Mouse (Mus musculus): Measurements from ENCODE around the gene Sart3. TPM values are rescaled to one million over a fixed set of nuclear protein-coding genes. Genes with fewer than 3 reads are reported as not detected.
A peak's percentile ranks its signal among the peaks of the same experiment; 100 is the strongest.

Sart3 gene
- polyA plus RNA-seq, 2 experiments, result 12.7 to 15.0 TPM

GRCm38 (mm10) chr5:113737607-113738237, 34.6 kb downstream of the Sart3 start:
- Histone ChIP-seq H3K4me1 (replicated peaks; ENCODE audit: control insufficient read depth in 2 of 2, insufficient read depth in 2 of 2, low read length in 1 of 2) (peaks cover 7 to 13% of the 10 kb centered on the region in 2 experiments), H3K9ac (replicated peaks) (no peak overlapping the region), H3K4me3 (ENCODE audit: insufficient read depth in 1 of 2, low read depth in 2 of 2, low read length in 2 of 2) (no peak overlapping the region), H3K27me3 (ENCODE audit: control insufficient read depth, insufficient read depth, low read length) (no peaks in the 10 kb centered on the region), H3K36me3 (replicated peaks; ENCODE audit: control insufficient read depth, insufficient read depth, low read depth) (peaks cover 27% of the 10 kb centered on the region), H3K27ac (no peak overlapping the region), H3K4me2 (ENCODE audit: low read depth) (no peak overlapping the region), H3K9me3 (ENCODE audit: control insufficient read depth, low read length) (no peaks in the 10 kb centered on the region)
- ATAC-seq (ENCODE audit: insufficient read depth) (no peak), DNase-seq (ENCODE audit: low read depth in 3 of 3, low spot score in 3 of 3) (no peak)
- WGBS (ENCODE audit: insufficient replicate concordance), result 89% methylated on average over 11 of the region's 11 CpGs
- TF ChIP-seq CTCF (IDR thresholded peaks at IDR 0.05; ENCODE audit: low read depth) (no peak), EP300 (IDR thresholded peaks at IDR 0.05; ENCODE audit: low read depth) (no peak)

- Histone ChIP-seq H3K4me2 (ENCODE audit: low read depth) (peak overlapping the region; percentile 79), H3K27me3 (ENCODE audit: control insufficient read depth, insufficient read depth, low read length) (no peaks in the 10 kb centered on the region), H3K9ac (replicated peaks) (peak overlapping the region; percentile 69), H3K36me3 (replicated peaks; ENCODE audit: control insufficient read depth, insufficient read depth, low read depth) (peaks cover 17% of the 10 kb centered on the region), H3K9me3 (ENCODE audit: control insufficient read depth, low read length) (no peaks in the 10 kb centered on the region), H3K4me1 (replicated peaks; ENCODE audit: control insufficient read depth in 2 of 2, insufficient read depth in 2 of 2, low read length in 1 of 2) (peaks cover 7 to 13% of the 10 kb centered on the region in 2 experiments), H3K4me3 (ENCODE audit: insufficient read depth in 1 of 2, low read depth in 2 of 2, low read length in 2 of 2) (peak overlapping the region; percentile 77 to 89), H3K27ac (peak overlapping the region; percentile 79; the same call in 1 of the 2 replicates)
- peak; percentile 38; the same call in 1 of the 2 replicates for TF ChIP-seq CTCF (IDR thresholded peaks at IDR 0.05; ENCODE audit: low read depth)
- no peak for TF ChIP-seq EP300 (IDR thresholded peaks at IDR 0.05; ENCODE audit: low read depth)
- DNase-seq (ENCODE audit: low read depth in 3 of 3, low spot score in 3 of 3) (no peak), ATAC-seq (ENCODE audit: insufficient read depth) (no peak)
- WGBS (ENCODE audit: insufficient replicate concordance), result 41% methylated on average over 15 of the region's 15 CpGs
Measured at GRCm38 (mm10) chr5:113736522-113737164, 35.7 kb downstream of the Sart3 start.

GRCm38 (mm10) chr5:113736113-113736502, 36.2 kb downstream of the Sart3 start:
- peak overlapping the region; percentile 69 for H3K9ac ChIP-seq (replicated peaks)
- peak overlapping the region; percentile 77 to 89 for H3K4me3 ChIP-seq (ENCODE audit: insufficient read depth in 1 of 2, low read depth in 2 of 2, low read length in 2 of 2)
- peak in 2 of 3 experiments; percentile 17 to 20 for DNase-seq (ENCODE audit: low read depth in 3 of 3, low spot score in 3 of 3)
- 2% methylated on average over 10 of the region's 10 CpGs for WGBS (ENCODE audit: insufficient replicate concordance)
- H3K27ac ChIP-seq, result peak overlapping the region; percentile 79
- ATAC-seq (ENCODE audit: insufficient read depth), result peak; percentile 3; the same call in 1 of the 2 replicates
- peaks cover 7 to 13% of the 10 kb centered on the region in 2 experiments for H3K4me1 ChIP-seq (replicated peaks; ENCODE audit: control insufficient read depth in 2 of 2, insufficient read depth in 2 of 2, low read length in 1 of 2)
- peak overlapping the region; percentile 79 for H3K4me2 ChIP-seq (ENCODE audit: low read depth)
- H3K27me3 ChIP-seq (ENCODE audit: control insufficient read depth, insufficient read depth, low read length), result no peaks in the 10 kb centered on the region
- TF ChIP-seq EP300 (IDR thresholded peaks at IDR 0.05; ENCODE audit: low read depth), result no peak
- TF ChIP-seq CTCF (IDR thresholded peaks at IDR 0.05; ENCODE audit: low read depth), result no peak
- no peaks in the 10 kb centered on the region for H3K9me3 ChIP-seq (ENCODE audit: control insufficient read depth, low read length)
- H3K36me3 ChIP-seq (replicated peaks; ENCODE audit: control insufficient read depth, insufficient read depth, low read depth), result peaks cover 11% of the 10 kb centered on the region

- Histone ChIP-seq H3K27ac (peak within 1 kb of the TSS; percentile 79), H3K4me3 (ENCODE audit: insufficient read depth in 1 of 2, low read depth in 2 of 2, low read length in 2 of 2) (peak within 1 kb of the TSS; percentile 77 to 89), H3K36me3 (replicated peaks; ENCODE audit: control insufficient read depth, insufficient read depth, low read depth) (peaks cover 8% of the 10 kb centered on the region), H3K4me2 (ENCODE audit: low read depth) (peak within 1 kb of the TSS; percentile 79), H3K27me3 (ENCODE audit: control insufficient read depth, insufficient read depth, low read length) (no peaks in the 10 kb centered on the region), H3K9me3 (ENCODE audit: control insufficient read depth, low read length) (no peaks in the 10 kb centered on the region), H3K9ac (replicated peaks) (peak within 1 kb of the TSS; percentile 69), H3K4me1 (replicated peaks; ENCODE audit: control insufficient read depth in 2 of 2, insufficient read depth in 2 of 2, low read length in 1 of 2) (peaks cover 7 to 13% of the 10 kb centered on the region in 2 experiments)
- ATAC-seq (ENCODE audit: insufficient read depth), result peak; percentile 97
- peak; percentile 95 to 96 (median 96) for DNase-seq (ENCODE audit: low read depth in 3 of 3, low spot score in 3 of 3)
- TF ChIP-seq CTCF (IDR thresholded peaks at IDR 0.05; ENCODE audit: low read depth) (no peak), EP300 (IDR thresholded peaks at IDR 0.05; ENCODE audit: low read depth) (no peak)
- 2% methylated on average over 71 of the region's 71 CpGs for WGBS (ENCODE audit: insufficient replicate concordance)
Measured at GRCm38 (mm10) chr5:113735345-113736112, 36.8 kb downstream of the Sart3 start, which contains the start of gene Ficd. Ficd (plus strand) TSS chr5:113735803.

All from liver, embryonic 14.5 days (tissue).